Mouse (Mus musculus): Measurements from ENCODE around the gene Ttc7b. TPM values are rescaled to one million over a fixed set of nuclear protein-coding genes. Genes with fewer than 3 reads are reported as not detected.

The Ttc7b gene
- total and polyA plus RNA-seq, 3 experiments = 71.6 to 84.4 (median 82.0) TPM

DNA sequence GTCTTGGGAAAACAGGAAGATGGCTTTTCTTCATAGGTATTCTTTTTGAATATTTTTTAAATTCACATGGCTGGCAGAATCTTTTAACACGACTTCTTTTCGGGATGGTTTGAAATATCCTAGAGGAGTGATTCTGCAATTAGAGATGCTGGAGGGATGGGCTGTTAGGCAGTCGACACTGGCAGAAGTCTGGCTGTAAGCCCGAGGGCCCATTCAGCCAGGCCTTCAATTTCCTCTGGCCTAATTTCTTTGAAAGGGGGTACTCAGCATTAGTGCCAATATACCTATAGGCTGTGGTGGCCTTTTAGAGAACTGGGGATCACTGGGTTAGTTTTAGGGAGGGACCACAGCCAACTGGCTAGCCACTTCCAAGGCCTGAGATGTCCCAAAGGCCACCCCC, 211.4 kb downstream of the Ttc7b start:
- Histone ChIP-seq H3K4me1 (ENCODE audit: control insufficient read depth, insufficient read depth, low read length) (peaks cover 19% of the 10 kb centered on the region), H3K9ac (ENCODE audit: low read depth, low read length) (no peak overlapping the region), H3K79me2 (replicated peaks; ENCODE audit: control insufficient read depth, insufficient read depth, low read length) (no peaks in the 10 kb centered on the region), H3K36me3 (ENCODE audit: control insufficient read depth, insufficient read depth, low read length) (no peaks in the 10 kb centered on the region), H3K4me3 (no peak overlapping the region), H3K27me3 (ENCODE audit: control insufficient read depth, insufficient read depth, low read length) (no peaks in the 10 kb centered on the region), H3K27ac (no peak overlapping the region)
- 75% methylated on average over 4 of the region's 4 CpGs for WGBS
- no peak for DNase-seq
- TF ChIP-seq EP300 (IDR thresholded peaks at IDR 0.05; ENCODE audit: insufficient read depth, low read depth, low read length) = no peak
- no peak for TF ChIP-seq POLR2A (IDR thresholded peaks at IDR 0.05; ENCODE audit: insufficient read depth, low read depth, low read length)
- TF ChIP-seq CTCF (IDR thresholded peaks at IDR 0.05) = no peak
- intact Hi-C loops (cut with DNase I) = loop anchor here (5.0 kb wide), 1 partner anchor 107 kb away; no protein-coding TSS in a partner anchor

DNA sequence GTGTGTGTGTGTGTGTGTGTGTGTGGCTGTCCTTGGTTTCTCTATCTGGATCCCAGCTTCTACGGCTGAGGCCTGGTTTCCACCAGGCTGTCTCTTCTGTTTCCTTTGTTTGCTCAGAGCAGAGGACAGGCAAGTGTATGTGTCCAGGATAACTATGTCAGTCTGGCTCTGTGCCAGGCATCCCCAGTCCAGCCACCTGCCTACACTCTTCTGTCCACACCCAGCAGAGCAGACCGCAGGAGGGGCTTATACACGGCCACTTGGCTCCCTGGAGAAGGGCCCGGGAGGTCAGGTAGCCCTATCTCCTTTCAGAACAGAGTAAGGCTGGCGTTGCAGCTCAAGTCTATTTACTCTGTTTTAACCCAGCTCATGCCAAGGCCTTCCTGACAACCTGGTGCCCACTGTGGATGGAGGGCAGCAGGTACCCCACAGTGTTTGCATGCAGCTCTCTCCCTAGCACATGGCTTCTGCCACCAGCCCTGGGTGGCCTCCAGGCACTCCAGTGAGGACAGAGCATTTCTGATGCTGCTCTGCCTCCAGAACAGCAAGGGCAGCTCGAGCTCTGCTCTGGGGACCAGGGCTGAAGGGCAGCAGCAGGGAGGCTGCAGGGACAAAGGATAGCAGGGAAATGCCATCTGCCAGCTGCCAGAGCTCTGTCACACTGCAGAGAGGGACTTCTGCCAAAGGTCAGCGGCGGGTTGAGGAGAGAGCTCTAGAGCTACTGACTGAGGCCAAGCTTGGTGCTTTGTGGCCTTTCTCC, 212.9 kb downstream of the Ttc7b start:
- peaks cover 19% of the 10 kb centered on the region for H3K4me1 ChIP-seq (ENCODE audit: control insufficient read depth, insufficient read depth, low read length)
- H3K36me3 ChIP-seq (ENCODE audit: control insufficient read depth, insufficient read depth, low read length) = no peaks in the 10 kb centered on the region
- peak overlapping the region; percentile 54 for H3K27ac ChIP-seq
- H3K4me3 ChIP-seq = no peak overlapping the region
- intact Hi-C loops (cut with DNase I) = loop anchor here (5.0 kb wide), 1 partner anchor 105 kb away; no protein-coding TSS in a partner anchor
- H3K9ac ChIP-seq (ENCODE audit: low read depth, low read length) = no peak overlapping the region
- WGBS = 32% methylated on average over 7 of the region's 8 CpGs
- no peaks in the 10 kb centered on the region for H3K79me2 ChIP-seq (replicated peaks; ENCODE audit: control insufficient read depth, insufficient read depth, low read length)
- no peaks in the 10 kb centered on the region for H3K27me3 ChIP-seq (ENCODE audit: control insufficient read depth, insufficient read depth, low read length)
- peak; percentile 64 to 81 for DNase-seq
- TF ChIP-seq EP300 (IDR thresholded peaks at IDR 0.05; ENCODE audit: insufficient read depth, low read depth, low read length) (0 out of 2 replicates have a peak, but pooled peaks have one; percentile 50), POLR2A (IDR thresholded peaks at IDR 0.05; ENCODE audit: insufficient read depth, low read depth, low read length) (no peak)

DNA sequence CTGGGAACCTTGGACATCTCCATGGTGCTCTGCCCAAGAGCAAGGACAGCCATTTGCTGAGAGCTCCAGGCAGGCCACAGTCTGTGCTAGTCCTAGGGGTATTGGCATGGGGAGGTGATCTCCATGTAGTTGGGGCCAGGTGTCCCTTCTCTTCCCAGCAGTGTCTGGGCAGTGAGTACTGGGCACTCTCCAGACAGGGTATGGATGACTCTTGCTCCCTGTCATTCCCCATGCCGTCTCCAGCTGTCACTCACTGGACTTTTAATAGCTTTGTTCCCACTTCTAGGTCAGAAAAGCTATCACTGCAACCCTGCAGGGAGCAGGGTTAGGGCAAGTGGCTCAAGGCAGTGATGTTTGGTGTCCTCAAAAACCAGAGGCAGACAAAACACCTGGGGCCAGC, 214.3 kb downstream of the Ttc7b start:
- Histone ChIP-seq H3K27me3 (ENCODE audit: control insufficient read depth, insufficient read depth, low read length) (no peaks in the 10 kb centered on the region), H3K4me3 (no peak overlapping the region), H3K27ac (no peak overlapping the region), H3K9ac (ENCODE audit: low read depth, low read length) (no peak overlapping the region), H3K36me3 (ENCODE audit: control insufficient read depth, insufficient read depth, low read length) (no peaks in the 10 kb centered on the region), H3K4me1 (ENCODE audit: control insufficient read depth, insufficient read depth, low read length) (peaks cover 19% of the 10 kb centered on the region), H3K79me2 (replicated peaks; ENCODE audit: control insufficient read depth, insufficient read depth, low read length) (no peaks in the 10 kb centered on the region)
- DNase-seq = no peak
- 67% methylated on average over 1 of the region's 1 CpGs for WGBS
- intact Hi-C loops (cut with DNase I) = loop anchor here (5.0 kb wide), 1 partner anchor 104 kb away; no protein-coding TSS in a partner anchor
- TF ChIP-seq EP300 (IDR thresholded peaks at IDR 0.05; ENCODE audit: insufficient read depth, low read depth, low read length) (no peak), POLR2A (IDR thresholded peaks at IDR 0.05; ENCODE audit: insufficient read depth, low read depth, low read length) (no peak), CTCF (IDR thresholded peaks at IDR 0.05) (no peak)

DNA sequence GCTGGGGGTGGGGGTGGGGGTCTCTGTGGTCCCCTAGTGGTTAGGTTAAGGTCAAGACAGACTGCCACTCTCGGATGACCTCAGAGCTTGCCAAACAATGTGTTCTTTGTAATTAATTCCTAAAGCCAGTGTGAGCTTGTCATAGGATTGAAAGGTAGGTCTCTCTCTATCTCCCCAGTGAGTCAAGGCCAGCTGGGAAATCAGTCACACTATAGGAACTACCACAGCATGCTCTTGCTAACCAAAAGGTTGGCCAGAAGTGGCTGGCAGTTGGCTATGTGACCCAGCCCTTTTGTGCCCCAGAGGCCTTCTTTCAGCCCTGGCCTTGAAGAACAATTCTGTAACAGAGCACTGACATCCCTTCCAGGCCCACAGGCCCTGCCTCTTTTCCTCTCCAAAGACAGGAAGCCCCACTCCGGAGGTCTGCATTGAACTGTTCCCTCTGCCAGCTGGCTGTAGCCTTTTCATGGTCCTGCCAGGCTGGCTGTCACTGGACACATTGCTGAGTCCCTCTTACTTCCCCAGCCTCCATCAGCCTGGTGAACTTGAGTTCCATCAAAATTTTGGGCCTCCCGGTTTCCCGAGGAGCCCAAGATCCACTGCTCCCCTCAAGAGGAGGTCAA, 215.5 kb downstream of the Ttc7b start:
- no peak for DNase-seq
- no peaks in the 10 kb centered on the region for H3K36me3 ChIP-seq (ENCODE audit: control insufficient read depth, insufficient read depth, low read length)
- H3K9ac ChIP-seq (ENCODE audit: low read depth, low read length) = no peak overlapping the region
- peak overlapping the region; percentile 26; the same call in 1 of the 2 replicates for H3K27ac ChIP-seq
- H3K27me3 ChIP-seq (ENCODE audit: control insufficient read depth, insufficient read depth, low read length) = no peaks in the 10 kb centered on the region
- TF ChIP-seq POLR2A (IDR thresholded peaks at IDR 0.05; ENCODE audit: insufficient read depth, low read depth, low read length) (no peak), CTCF (IDR thresholded peaks at IDR 0.05) (no peak), EP300 (IDR thresholded peaks at IDR 0.05; ENCODE audit: insufficient read depth, low read depth, low read length) (no peak)
- H3K79me2 ChIP-seq (replicated peaks; ENCODE audit: control insufficient read depth, insufficient read depth, low read length) = no peaks in the 10 kb centered on the region
- intact Hi-C loops (cut with DNase I) = loop anchor here (2.0 to 5.0 kb wide), 2 partner anchors 18 to 103 kb away; no protein-coding TSS in a partner anchor
- H3K4me3 ChIP-seq = no peak overlapping the region
- WGBS = 60% methylated on average over 4 of the region's 4 CpGs
- peaks cover 15% of the 10 kb centered on the region for H3K4me1 ChIP-seq (ENCODE audit: control insufficient read depth, insufficient read depth, low read length)

DNA sequence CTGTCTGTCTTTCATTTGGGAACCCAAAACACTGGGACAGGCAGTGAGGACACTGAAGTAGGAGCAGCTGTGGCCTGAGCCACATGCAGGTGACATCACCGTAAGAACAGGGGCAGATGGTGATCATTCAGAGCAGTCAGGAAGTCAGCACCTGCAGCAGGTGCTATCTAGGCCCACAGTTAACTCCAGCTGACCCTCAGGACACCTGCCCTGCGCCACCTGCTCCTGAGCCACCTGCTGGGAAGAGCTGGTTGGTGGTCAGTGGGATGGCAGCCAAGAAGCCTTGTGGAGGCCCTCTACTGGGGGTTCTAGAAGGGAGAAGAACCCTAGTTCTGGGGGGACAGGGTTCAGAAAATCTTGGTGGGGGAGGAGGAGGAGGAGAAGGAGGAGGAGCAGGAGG, 216.3 kb downstream of the Ttc7b start:
- Histone ChIP-seq H3K36me3 (ENCODE audit: control insufficient read depth, insufficient read depth, low read length) (no peaks in the 10 kb centered on the region), H3K27ac (no peak overlapping the region), H3K9ac (ENCODE audit: low read depth, low read length) (no peak overlapping the region), H3K27me3 (ENCODE audit: control insufficient read depth, insufficient read depth, low read length) (no peaks in the 10 kb centered on the region), H3K4me3 (no peak overlapping the region), H3K79me2 (replicated peaks; ENCODE audit: control insufficient read depth, insufficient read depth, low read length) (no peaks in the 10 kb centered on the region), H3K4me1 (ENCODE audit: control insufficient read depth, insufficient read depth, low read length) (peaks cover 20% of the 10 kb centered on the region)
- intact Hi-C loops (cut with DNase I) = loop anchor here (2.0 kb wide), 1 partner anchor 17 kb away; no protein-coding TSS in a partner anchor
- DNase-seq = no peak
- 96% methylated on average over 2 of the region's 2 CpGs for WGBS
- TF ChIP-seq CTCF (IDR thresholded peaks at IDR 0.05) (no peak), POLR2A (IDR thresholded peaks at IDR 0.05; ENCODE audit: insufficient read depth, low read depth, low read length) (no peak), EP300 (IDR thresholded peaks at IDR 0.05; ENCODE audit: insufficient read depth, low read depth, low read length) (no peak)

DNA sequence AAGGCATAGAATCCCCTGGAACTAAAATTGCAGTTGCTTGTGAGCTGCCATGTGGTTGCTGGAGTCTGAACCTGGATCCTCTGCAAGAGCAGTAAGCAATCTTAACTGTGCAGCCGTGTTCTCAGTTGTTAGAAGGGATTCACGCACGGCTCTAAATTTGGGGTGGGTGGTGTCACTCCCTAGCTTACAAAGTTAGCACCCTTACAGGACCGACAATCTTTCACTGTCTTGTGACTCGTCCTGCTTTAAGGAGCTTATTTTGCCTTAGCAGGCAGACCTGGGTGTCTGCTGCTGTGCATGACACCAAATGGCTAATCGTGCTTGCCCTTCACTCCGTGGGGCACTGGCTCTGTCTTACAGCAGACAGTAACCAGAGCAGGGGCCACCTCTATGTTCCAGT, 217.5 kb downstream of the Ttc7b start:
- intact Hi-C loops (cut with DNase I) = no loop called here
- H3K36me3 ChIP-seq (ENCODE audit: control insufficient read depth, insufficient read depth, low read length) = no peaks in the 10 kb centered on the region
- WGBS = 89% methylated on average over 7 of the region's 7 CpGs
- no peak overlapping the region for H3K4me3 ChIP-seq
- no peak overlapping the region for H3K9ac ChIP-seq (ENCODE audit: low read depth, low read length)
- no peak for TF ChIP-seq EP300 (IDR thresholded peaks at IDR 0.05; ENCODE audit: insufficient read depth, low read depth, low read length)
- TF ChIP-seq POLR2A (IDR thresholded peaks at IDR 0.05; ENCODE audit: insufficient read depth, low read depth, low read length) = no peak
- TF ChIP-seq CTCF (IDR thresholded peaks at IDR 0.05) = no peak
- no peak overlapping the region for H3K27ac ChIP-seq
- DNase-seq = no peak
- H3K27me3 ChIP-seq (ENCODE audit: control insufficient read depth, insufficient read depth, low read length) = no peaks in the 10 kb centered on the region
- H3K4me1 ChIP-seq (ENCODE audit: control insufficient read depth, insufficient read depth, low read length) = peaks cover 24% of the 10 kb centered on the region
- H3K79me2 ChIP-seq (replicated peaks; ENCODE audit: control insufficient read depth, insufficient read depth, low read length) = no peaks in the 10 kb centered on the region

All from heart, adult 2 months (tissue).